Mouse (Mus musculus) intestine, embryonic 14.5 days (tissue): ENCODE data around the gene Chil1. TPM values are rescaled to one million over a fixed set of nuclear protein-coding genes. Genes with fewer than 3 reads are reported as not detected.

Source experiments
- ATAC-seq: fragments of 200-750 bp; cut with Nextera tagmentation; replicated peaks from 2 replicates; pipeline ENCODE4 v1.8.0; 2017; ENCODE audit warnings: low read depth, moderate number of reproducible peaks, moderate TSS enrichment, moderate library complexity; ENCODE audit not compliant: low FRiP score, low TSS enrichment
- DNase-seq: peaks from one replicate; pipeline ENCODE4 v3.0.0-alpha.2; 2018; ENCODE audit warnings: low spot score
- H3K27ac ChIP-seq: fragments of 300-500 bp; sonication (generic); 2 replicates; pipeline ENCODE4 v1.5.1; 2014; ENCODE audit warnings: low read depth, mild to moderate bottlenecking, control low read depth
- H3K27me3 ChIP-seq: fragments of 300-500 bp; sonication (generic); replicated peaks from 2 replicates; pipeline ENCODE4 v1.6.1; 2014; ENCODE audit warnings: low read length, control low read depth; ENCODE audit not compliant: control insufficient read depth, insufficient read depth
- H3K36me3 ChIP-seq: fragments of 300-500 bp; sonication (generic); 2 replicates; pipeline ENCODE4 v1.6.1; 2014; ENCODE audit warnings: low read length, control low read depth; ENCODE audit not compliant: control insufficient read depth, insufficient read depth
- H3K4me1 ChIP-seq: fragments of 300-500 bp; sonication (generic); replicated peaks from 2 replicates; pipeline ENCODE4 v1.6.1; 2014; ENCODE audit warnings: low read length, control low read depth, mixed read lengths; ENCODE audit not compliant: control insufficient read depth, insufficient read depth
- H3K4me2 ChIP-seq: fragments of 300-500 bp; sonication (generic); 2 replicates; pipeline ENCODE4 v1.6.1; 2014; ENCODE audit warnings: low read length
- H3K4me3 ChIP-seq: fragments of 300-500 bp; sonication (generic); 2 replicates; pipeline ENCODE4 v1.5.1; 2014; ENCODE audit warnings: low read depth, low read length, control low read depth, mixed read lengths
- H3K9ac ChIP-seq: fragments of 300-500 bp; sonication (generic); 2 replicates; pipeline ENCODE4 v1.6.1; 2014; ENCODE audit warnings: mild to moderate bottlenecking, low read length
- H3K9me3 ChIP-seq: fragments of 300-500 bp; sonication (generic); 2 replicates; pipeline ENCODE4 v1.6.1; 2016; ENCODE audit warnings: low read length, control low read depth; ENCODE audit not compliant: control insufficient read depth
- WGBS: fragments of 180-500 bp; shearing (Covaris S2); extraction: QIAGEN DNeasy Blood & Tissue Kit; methylation state at CpG from one replicate; pipeline ENCODE4 v1.1.7; 2014; 5-methylcytosine and 5-hydroxymethylcytosine counted together
- polyA plus RNA-seq: library from polyadenylated mRNA; unstranded; fragments of >200 nt; fragmentation: Nextera tagmentation; extraction: Ambion mirVana; gene quantifications from 2 replicates; pipeline ENCODE4 v1.2.1, GENCODE M21; 2014

Gene Chil1
- polyA plus RNA-seq, 1 experiment from 2014 or later, result 0.49 TPM

DNA sequence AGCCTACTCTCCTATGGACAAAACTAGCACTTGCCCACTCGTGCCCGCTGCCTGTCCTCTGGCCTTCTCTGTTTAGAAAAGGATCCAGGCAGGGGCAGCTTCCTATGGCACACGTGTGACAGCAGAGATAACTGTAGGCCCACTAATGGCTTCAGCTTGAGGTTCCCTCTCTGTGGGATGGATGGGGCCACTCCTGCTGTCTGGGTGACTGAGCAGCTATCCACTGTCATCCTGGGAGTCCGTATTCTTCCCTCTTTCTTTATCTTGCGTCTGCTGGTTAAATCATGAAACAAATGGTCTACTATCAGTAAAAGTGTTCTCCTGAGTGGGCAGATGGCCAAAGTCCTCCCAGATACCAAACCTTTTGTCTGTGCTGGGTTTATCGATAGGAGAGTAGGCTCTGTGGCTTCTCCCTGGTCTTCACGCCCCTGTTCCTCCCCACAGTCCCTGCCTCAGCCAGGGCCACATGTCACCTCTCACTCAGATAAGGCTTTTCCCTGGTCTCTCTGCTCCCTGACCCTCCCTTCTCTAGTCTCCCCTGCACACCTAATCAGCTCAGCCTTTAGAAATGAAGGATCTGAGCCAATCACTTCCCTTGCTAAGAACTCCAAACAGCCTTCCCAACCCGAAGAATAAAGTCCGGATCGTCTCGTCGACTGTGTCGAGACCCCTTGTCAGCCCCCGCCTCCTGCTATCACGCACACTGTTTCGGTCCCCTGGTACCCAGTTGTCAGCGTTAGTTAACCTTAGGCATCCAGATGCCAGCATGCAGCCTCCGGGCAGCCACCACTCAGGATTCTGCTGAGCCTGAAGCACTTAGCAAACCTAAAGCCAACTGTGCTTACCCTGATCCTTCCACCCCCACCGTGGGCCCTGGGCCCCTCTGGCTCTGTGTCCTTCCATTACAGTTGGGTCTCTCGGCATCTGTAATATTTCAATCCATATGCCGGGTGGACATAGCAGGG lies 29.1 kb upstream of the Chil1 start:
- Histone ChIP-seq H3K9ac (no peak overlapping the region), H3K9me3 (no peaks in the 10 kb centered on the region), H3K4me1 (no peaks in the 10 kb centered on the region), H3K27me3 (no peaks in the 10 kb centered on the region), H3K27ac (no peak overlapping the region), H3K36me3 (no peaks in the 10 kb centered on the region), H3K4me2 (no peak overlapping the region), H3K4me3 (no peak overlapping the region)
- ATAC-seq (no peak), DNase-seq (no peak)
- WGBS, result 72% methylated on average over 21 of the region's 21 CpGs

DNA sequence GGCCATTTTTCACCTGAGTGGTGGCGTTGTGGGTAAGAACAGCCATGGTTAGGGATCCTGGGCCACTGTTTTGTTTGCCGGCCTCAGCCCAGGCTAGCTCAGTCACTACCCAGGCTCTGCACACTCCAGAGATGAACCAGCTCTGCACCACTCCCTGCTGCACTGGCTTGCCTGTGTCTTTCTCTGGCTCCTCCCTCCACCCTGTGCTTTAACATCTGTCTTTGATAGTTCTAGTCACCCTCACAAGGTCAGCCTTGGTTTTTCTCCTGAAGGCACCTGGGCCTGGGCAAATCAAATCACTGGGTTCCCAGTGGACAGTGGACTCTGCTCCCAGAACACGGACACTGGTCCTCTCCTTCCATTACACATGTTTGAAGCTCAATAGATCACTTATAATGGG lies 27.9 kb upstream of the Chil1 start:
- Histone ChIP-seq H3K4me3 (no peak overlapping the region), H3K9ac (no peak overlapping the region), H3K4me1 (no peaks in the 10 kb centered on the region), H3K36me3 (no peaks in the 10 kb centered on the region), H3K4me2 (no peak overlapping the region), H3K27me3 (no peaks in the 10 kb centered on the region), H3K27ac (no peak overlapping the region), H3K9me3 (no peaks in the 10 kb centered on the region)
- WGBS, result 90% methylated on average over 3 of the region's 3 CpGs
- DNase-seq (no peak), ATAC-seq (no peak)

DNA sequence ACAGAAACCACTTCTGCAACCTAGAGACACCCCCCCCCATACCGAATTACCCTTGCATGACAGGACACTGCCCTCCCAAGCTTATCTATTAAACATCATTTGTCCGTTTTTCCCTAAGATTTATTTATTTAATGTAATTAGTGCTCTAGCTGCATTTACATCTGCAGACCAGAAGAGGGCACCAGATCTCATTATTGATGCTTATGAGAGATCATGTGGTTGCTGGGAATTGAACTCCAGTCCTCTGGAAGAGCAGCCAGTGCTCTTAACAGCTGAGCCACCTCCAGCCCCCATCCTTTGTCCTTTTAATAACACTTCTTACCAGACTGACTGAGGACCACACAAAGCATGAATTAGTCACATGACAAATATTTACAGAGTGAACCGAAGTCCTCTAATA lies 27.3 kb upstream of the Chil1 start:
- ATAC-seq (no peak), DNase-seq (no peak)
- 60% methylated on average over 3 of the region's 3 CpGs for WGBS
- Histone ChIP-seq H3K9me3 (no peaks in the 10 kb centered on the region), H3K4me1 (no peaks in the 10 kb centered on the region), H3K36me3 (no peaks in the 10 kb centered on the region), H3K27me3 (no peaks in the 10 kb centered on the region), H3K9ac (no peak overlapping the region), H3K4me2 (no peak overlapping the region), H3K27ac (no peak overlapping the region), H3K4me3 (no peak overlapping the region)

DNA sequence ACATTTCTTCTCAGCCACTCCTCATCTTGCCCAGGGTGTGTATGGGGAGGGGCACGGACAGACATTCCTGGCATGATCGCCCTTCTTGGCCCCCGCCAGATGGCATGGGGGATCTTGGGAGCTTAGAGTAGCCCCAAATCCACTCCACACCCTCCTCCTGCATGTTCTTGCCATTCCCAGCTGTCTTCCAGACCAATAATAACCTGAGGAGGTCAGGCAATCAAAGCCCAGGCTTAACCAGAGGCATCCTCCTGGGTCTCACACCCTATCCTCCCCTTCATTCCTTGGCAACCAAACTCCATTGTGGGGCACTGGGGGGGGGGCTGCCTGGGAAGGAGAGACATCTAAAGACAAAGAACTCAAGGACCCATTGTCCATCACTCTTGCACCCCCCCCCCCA lies 21.6 kb upstream of the Chil1 start:
- Histone ChIP-seq H3K27me3 (no peaks in the 10 kb centered on the region), H3K4me2 (no peak overlapping the region), H3K4me1 (no peaks in the 10 kb centered on the region), H3K9me3 (no peaks in the 10 kb centered on the region), H3K4me3 (no peak overlapping the region), H3K9ac (no peak overlapping the region), H3K27ac (no peak overlapping the region), H3K36me3 (no peaks in the 10 kb centered on the region)
- DNase-seq (no peak), ATAC-seq (no peak)
- 88% methylated on average over 3 of the region's 3 CpGs for WGBS

DNA sequence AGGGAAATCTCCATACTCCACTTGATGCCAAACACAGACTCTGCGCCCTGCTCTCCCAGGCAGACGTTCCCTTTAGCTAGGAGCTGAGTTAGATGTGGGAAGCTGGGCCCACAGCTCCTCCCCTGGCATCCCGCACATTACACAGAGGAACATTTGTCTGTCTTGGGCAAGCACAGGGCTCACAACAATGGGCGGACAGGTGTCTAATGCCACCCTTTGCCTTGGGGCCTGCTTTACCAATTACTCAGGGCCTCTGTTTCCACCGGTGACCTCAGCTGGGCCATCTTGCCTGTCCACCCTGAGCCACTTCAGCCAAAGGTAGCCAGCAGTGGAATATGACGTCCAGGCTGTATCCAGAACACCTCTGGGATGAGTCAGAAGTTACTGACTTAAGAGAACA lies 20.6 kb upstream of the Chil1 start:
- Histone ChIP-seq H3K9ac (no peak overlapping the region), H3K4me2 (no peak overlapping the region), H3K27me3 (no peaks in the 10 kb centered on the region), H3K4me3 (no peak overlapping the region), H3K4me1 (no peaks in the 10 kb centered on the region), H3K27ac (no peak overlapping the region), H3K9me3 (no peaks in the 10 kb centered on the region), H3K36me3 (no peaks in the 10 kb centered on the region)
- DNase-seq, result no peak
- 77% methylated on average over 6 of the region's 6 CpGs for WGBS
- ATAC-seq, result no peak

DNA sequence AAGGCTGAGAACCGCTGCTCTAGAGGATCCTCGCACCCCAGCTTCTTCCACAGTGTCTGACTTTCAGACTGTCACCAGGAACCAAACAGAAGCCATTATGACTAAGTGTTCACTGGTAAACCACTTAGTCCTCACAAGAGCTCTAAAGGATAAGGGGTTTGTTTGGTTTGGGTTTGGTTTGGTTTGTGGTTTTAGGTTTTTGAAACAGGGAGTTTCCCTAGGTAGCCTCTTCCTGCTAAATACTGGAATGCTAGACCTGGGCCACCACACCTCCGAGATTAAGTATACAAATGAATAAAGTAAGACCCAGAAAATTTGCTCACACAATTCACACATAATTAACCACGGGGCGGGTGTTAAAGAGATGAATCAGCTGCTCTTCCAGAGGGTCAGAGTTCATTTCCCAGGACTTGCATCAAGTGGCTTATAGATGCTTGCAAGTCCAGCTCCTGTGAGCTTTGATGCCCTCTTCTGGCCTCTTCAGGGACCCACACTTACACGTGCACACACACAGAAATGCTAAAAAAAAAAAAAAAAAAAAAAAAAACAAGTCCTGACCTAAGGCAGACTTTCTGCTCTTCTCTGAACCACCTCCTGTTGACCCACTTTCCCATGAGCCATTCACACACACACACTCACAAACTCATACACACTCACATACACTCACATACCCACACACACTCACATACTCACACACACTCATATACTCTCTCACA lies 19.3 kb upstream of the Chil1 start:
- Histone ChIP-seq H3K4me1 (peaks cover 2% of the 10 kb centered on the region; the same call in 1 of the 2 replicates), H3K4me2 (no peak overlapping the region), H3K4me3 (no peak overlapping the region), H3K27me3 (no peaks in the 10 kb centered on the region), H3K9ac (no peak overlapping the region), H3K9me3 (no peaks in the 10 kb centered on the region), H3K36me3 (no peaks in the 10 kb centered on the region), H3K27ac (no peak overlapping the region)
- 82% methylated on average over 6 of the region's 6 CpGs for WGBS
- ATAC-seq (no peak), DNase-seq (no peak)

DNA sequence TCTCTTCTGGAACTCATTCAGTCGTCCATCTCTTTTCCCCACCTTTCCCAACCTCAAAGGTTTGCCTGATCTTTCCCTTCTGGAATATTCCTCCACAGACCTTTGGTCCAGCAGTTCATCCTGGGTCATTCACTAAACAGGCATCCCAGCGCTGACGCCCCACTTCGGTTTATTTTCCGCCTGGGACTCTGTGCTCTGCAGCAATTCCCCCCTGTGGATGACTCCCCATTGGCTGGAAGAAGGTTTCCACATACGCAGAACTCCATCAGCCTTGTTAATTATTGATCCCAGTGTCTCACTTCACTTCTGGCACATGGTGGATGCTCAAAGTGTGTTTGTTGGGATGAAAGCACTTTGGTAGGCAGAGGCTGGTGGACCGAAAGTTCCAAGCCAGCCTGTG lies 18.5 kb upstream of the Chil1 start:
- Histone ChIP-seq H3K9me3 (no peaks in the 10 kb centered on the region), H3K27me3 (no peaks in the 10 kb centered on the region), H3K9ac (no peak overlapping the region), H3K4me3 (no peak overlapping the region), H3K4me1 (peaks cover 4% of the 10 kb centered on the region; the same call in 1 of the 2 replicates), H3K36me3 (no peaks in the 10 kb centered on the region), H3K4me2 (no peak overlapping the region), H3K27ac (no peak overlapping the region)
- ATAC-seq (no peak), DNase-seq (no peak)
- 84% methylated on average over 7 of the region's 7 CpGs for WGBS

DNA sequence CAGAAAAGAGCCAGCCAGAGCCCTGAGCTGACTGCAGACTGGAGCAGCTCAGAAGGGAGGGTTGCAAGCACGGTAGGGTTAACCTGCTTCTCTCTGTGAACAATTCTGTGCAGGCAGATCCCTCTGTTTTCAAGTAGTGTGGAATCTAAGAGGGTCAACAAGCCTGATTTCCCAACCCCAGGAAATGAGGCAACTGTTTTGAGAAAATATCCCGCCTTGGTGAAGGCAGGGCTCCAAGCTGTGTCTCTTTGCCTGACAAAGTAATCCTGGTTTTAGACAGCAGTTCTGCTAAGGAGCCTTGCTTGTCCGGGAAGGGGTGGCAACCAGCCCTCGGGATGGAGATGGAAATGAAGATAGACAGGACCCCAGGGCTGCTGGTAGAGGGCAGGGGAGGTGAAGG lies 17.5 kb upstream of the Chil1 start:
- Histone ChIP-seq H3K4me3 (no peak overlapping the region), H3K27ac (no peak overlapping the region), H3K36me3 (no peaks in the 10 kb centered on the region), H3K27me3 (no peaks in the 10 kb centered on the region), H3K9me3 (no peaks in the 10 kb centered on the region), H3K4me1 (peaks cover 4% of the 10 kb centered on the region; the same call in 1 of the 2 replicates), H3K4me2 (no peak overlapping the region), H3K9ac (no peak overlapping the region)
- no peak for ATAC-seq
- 68% methylated on average over 4 of the region's 4 CpGs for WGBS
- no peak for DNase-seq
